Mouse (Mus musculus): ENCODE data around the gene Ormdl2. TPM values are rescaled to one million over a fixed set of nuclear protein-coding genes. Genes with fewer than 3 reads are reported as not detected.
"Not testable (repeated sequence)": the region's sequence is repeated elsewhere in the genome, so short reads cannot be mapped to it uniquely, and the experiment has no call there.

Ormdl2 gene
- polyA plus RNA-seq, 1 experiment, result 41.1 TPM

DNA sequence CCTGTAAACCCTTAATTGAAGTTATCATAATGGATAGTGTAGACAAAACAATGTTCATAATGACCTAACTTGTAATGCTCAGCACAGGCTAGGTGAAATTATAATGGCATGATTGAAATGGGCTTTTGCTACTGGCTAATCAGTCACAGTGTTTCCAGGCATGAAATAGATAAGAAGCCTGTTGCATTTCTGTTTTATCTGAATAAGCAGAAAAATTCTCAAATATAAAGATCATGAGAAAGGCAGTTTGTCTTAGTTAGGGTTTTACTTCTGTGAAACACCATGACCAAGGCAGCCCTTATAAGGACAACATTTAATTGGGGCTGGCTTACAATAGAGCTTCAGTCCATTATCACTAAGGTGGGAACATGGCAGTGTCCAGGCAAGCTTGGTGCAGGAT, 19.2 kb upstream of the Ormdl2 start:
- TF ChIP-seq CEBPB (IDR thresholded peaks at IDR 0.05; ENCODE audit: low read depth), result no peak
- TF ChIP-seq MYOG (IDR thresholded peaks at IDR 0.05; ENCODE audit: control insufficient read depth, extremely low read depth, insufficient read length), result no peak
- TF ChIP-seq FOSL1 (IDR thresholded peaks at IDR 0.05; ENCODE audit: insufficient read depth, low read length, poor library complexity, severe bottlenecking), result no peak
- no peak for TF ChIP-seq CTCF (IDR thresholded peaks at IDR 0.05; ENCODE audit: control insufficient read depth, insufficient read depth, insufficient read length)
- TF ChIP-seq MAX (IDR thresholded peaks at IDR 0.05), result no peak
- no peak for TF ChIP-seq USF1 (IDR thresholded peaks at IDR 0.05; ENCODE audit: low read depth)
- peaks cover 31% of the 10 kb centered on the region for H3K79me2 ChIP-seq (ENCODE audit: control insufficient read depth, insufficient read depth)
- peaks cover 90% of the 10 kb centered on the region for H3K36me3 ChIP-seq (ENCODE audit: control insufficient read depth, insufficient read depth)

GRCm38 (mm10) chr10:128839434-128839833, 18.0 kb upstream of the Ormdl2 start:
- Histone ChIP-seq H3K27me3 (ENCODE audit: control insufficient read depth, insufficient read depth, insufficient read length) (no peaks in the 10 kb centered on the region), H3K36me3 (ENCODE audit: control insufficient read depth, insufficient read depth) (peaks cover 92% of the 10 kb centered on the region), H3ac (ENCODE audit: control insufficient read depth, insufficient read length, low read depth) (no peak overlapping the region), H3K4me3 (ENCODE audit: insufficient read depth, poor library complexity, severe bottlenecking) (no peak overlapping the region), H3K79me2 (ENCODE audit: control insufficient read depth, insufficient read depth) (peaks cover 35% of the 10 kb centered on the region), H3K79me3 (ENCODE audit: low read depth) (peaks cover 15% of the 10 kb centered on the region)
- TF ChIP-seq FOSL1 (IDR thresholded peaks at IDR 0.05; ENCODE audit: insufficient read depth, low read length, poor library complexity, severe bottlenecking) (no peak), USF1 (IDR thresholded peaks at IDR 0.05; ENCODE audit: low read depth) (no peak), CTCF (IDR thresholded peaks at IDR 0.05; ENCODE audit: control insufficient read depth, insufficient read depth, insufficient read length) (no peak), CEBPB (IDR thresholded peaks at IDR 0.05; ENCODE audit: low read depth) (no peak), MAX (IDR thresholded peaks at IDR 0.05) (no peak), MYOD1 (IDR thresholded peaks at IDR 0.05; ENCODE audit: control insufficient read depth, insufficient read length, low read depth) (no peak)

More for the DNA sequence above, 19.2 kb upstream of the Ormdl2 start:
- Histone ChIP-seq H3K27me3 (ENCODE audit: control insufficient read depth, insufficient read depth, insufficient read length) (no peaks in the 10 kb centered on the region), H3K4me3 (ENCODE audit: insufficient read depth, poor library complexity, severe bottlenecking) (no peak overlapping the region), H3K79me3 (ENCODE audit: low read depth) (peaks cover 11% of the 10 kb centered on the region), H3ac (ENCODE audit: control insufficient read depth, insufficient read length, low read depth) (no peak overlapping the region)

DNA sequence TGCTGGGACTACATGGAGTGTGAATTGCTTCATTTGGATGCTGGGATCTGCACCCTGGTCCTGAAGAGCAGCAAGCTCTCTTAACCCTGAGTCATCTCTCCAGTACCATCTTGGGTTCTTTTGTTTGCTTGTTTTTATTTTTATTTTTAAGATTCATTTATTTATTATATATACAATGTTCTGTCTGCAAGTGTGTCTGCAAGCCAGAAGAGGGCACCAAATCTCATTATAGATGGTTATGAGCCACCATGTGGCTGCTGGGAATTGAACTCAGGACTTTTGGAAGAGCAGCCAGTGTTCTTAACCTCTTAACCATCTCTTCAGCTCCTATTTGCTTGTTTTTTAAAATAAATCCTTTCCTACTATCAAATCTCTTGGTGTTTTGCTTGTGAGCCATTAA, 16.0 kb upstream of the Ormdl2 start:
- Histone ChIP-seq H3K36me3 (ENCODE audit: control insufficient read depth, insufficient read depth) (peaks cover 98% of the 10 kb centered on the region), H3ac (ENCODE audit: control insufficient read depth, insufficient read length, low read depth) (no peak overlapping the region), H3K79me2 (ENCODE audit: control insufficient read depth, insufficient read depth) (peaks cover 50% of the 10 kb centered on the region), H3K79me3 (ENCODE audit: low read depth) (peaks cover 25% of the 10 kb centered on the region), H3K4me3 (ENCODE audit: insufficient read depth, poor library complexity, severe bottlenecking) (no peak overlapping the region), H3K27me3 (ENCODE audit: control insufficient read depth, insufficient read depth, insufficient read length) (no peaks in the 10 kb centered on the region)
- TF ChIP-seq CTCF (IDR thresholded peaks at IDR 0.05; ENCODE audit: control insufficient read depth, insufficient read depth, insufficient read length) (no peak), MAX (IDR thresholded peaks at IDR 0.05) (no peak), FOSL1 (IDR thresholded peaks at IDR 0.05; ENCODE audit: insufficient read depth, low read length, poor library complexity, severe bottlenecking) (no peak), MYOD1 (IDR thresholded peaks at IDR 0.05; ENCODE audit: control insufficient read depth, insufficient read length, low read depth) (no peak), MYOG (IDR thresholded peaks at IDR 0.05; ENCODE audit: control insufficient read depth, extremely low read depth, insufficient read length) (no peak), USF1 (IDR thresholded peaks at IDR 0.05; ENCODE audit: low read depth) (no peak), CEBPB (IDR thresholded peaks at IDR 0.05; ENCODE audit: low read depth) (no peak)

- TF ChIP-seq MAX (IDR thresholded peaks at IDR 0.05), result no peak
- no peak for TF ChIP-seq USF1 (IDR thresholded peaks at IDR 0.05; ENCODE audit: low read depth)
- TF ChIP-seq FOSL1 (IDR thresholded peaks at IDR 0.05; ENCODE audit: insufficient read depth, low read length, poor library complexity, severe bottlenecking), result no peak
- TF ChIP-seq MYOD1 (IDR thresholded peaks at IDR 0.05; ENCODE audit: control insufficient read depth, insufficient read length, low read depth), result no peak
- no peak for TF ChIP-seq MYOG (IDR thresholded peaks at IDR 0.05; ENCODE audit: control insufficient read depth, extremely low read depth, insufficient read length)
- no peak for TF ChIP-seq CEBPB (IDR thresholded peaks at IDR 0.05; ENCODE audit: low read depth)
- no peak for TF ChIP-seq CTCF (IDR thresholded peaks at IDR 0.05; ENCODE audit: control insufficient read depth, insufficient read depth, insufficient read length)
- Histone ChIP-seq H3K36me3 (ENCODE audit: control insufficient read depth, insufficient read depth) (peaks cover 61% of the 10 kb centered on the region), H3ac (ENCODE audit: control insufficient read depth, insufficient read length, low read depth) (no peak overlapping the region), H3K79me2 (ENCODE audit: control insufficient read depth, insufficient read depth) (peaks cover 71% of the 10 kb centered on the region), H3K4me3 (ENCODE audit: insufficient read depth, poor library complexity, severe bottlenecking) (no peak overlapping the region), H3K79me3 (ENCODE audit: low read depth) (peaks cover 71% of the 10 kb centered on the region), H3K27me3 (ENCODE audit: control insufficient read depth, insufficient read depth, insufficient read length) (no peaks in the 10 kb centered on the region)
These were observed 2.4 kb upstream of the Ormdl2 start for GRCm38 (mm10) chr10:128823821-128824220.

- Histone ChIP-seq H3K36me3 (ENCODE audit: control insufficient read depth, insufficient read depth) (peaks cover 64% of the 10 kb centered on the region), H3K79me3 (ENCODE audit: low read depth) (peaks cover 64% of the 10 kb centered on the region), H3K4me3 (ENCODE audit: insufficient read depth, poor library complexity, severe bottlenecking) (peak overlapping the region; percentile 90), H3K79me2 (ENCODE audit: control insufficient read depth, insufficient read depth) (peaks cover 64% of the 10 kb centered on the region)
- H3ac ChIP-seq (ENCODE audit: control insufficient read depth, insufficient read length, low read depth); H3K27me3 ChIP-seq (ENCODE audit: control insufficient read depth, insufficient read depth, insufficient read length): not testable (repeated sequence)
These were observed 1.6 kb upstream of the Ormdl2 start for GRCm38 (mm10) chr10:128823087-128823486.

DNA sequence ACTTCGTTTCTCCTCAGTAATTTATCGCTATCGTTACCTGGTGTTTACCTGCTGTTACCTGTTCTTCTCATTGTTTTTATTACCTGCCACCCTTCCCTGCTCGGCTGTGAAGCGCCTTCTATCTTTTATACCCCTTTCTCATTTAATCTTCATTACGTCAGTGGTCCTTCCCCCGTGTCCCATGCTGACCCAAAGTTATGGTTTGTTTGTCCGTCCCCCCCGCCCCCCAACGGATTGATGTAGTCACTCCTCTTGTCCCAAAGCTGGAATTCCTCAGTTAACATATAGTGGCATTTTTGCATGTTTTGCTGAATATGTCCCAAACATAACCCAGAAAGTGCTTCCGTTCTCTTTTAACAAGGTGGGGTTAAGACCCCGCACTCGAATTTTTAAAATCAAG, 690 bp upstream of the Ormdl2 start:
- peaks cover 54% of the 10 kb centered on the region for H3K79me2 ChIP-seq (ENCODE audit: control insufficient read depth, insufficient read depth)
- H3K4me3 ChIP-seq (ENCODE audit: insufficient read depth, poor library complexity, severe bottlenecking), result peak overlapping the region; percentile 90
- H3ac ChIP-seq (ENCODE audit: control insufficient read depth, insufficient read length, low read depth), result peak overlapping the region; percentile 90
- H3K79me3 ChIP-seq (ENCODE audit: low read depth), result peaks cover 55% of the 10 kb centered on the region
- H3K36me3 ChIP-seq (ENCODE audit: control insufficient read depth, insufficient read depth), result peaks cover 64% of the 10 kb centered on the region
- no peaks in the 10 kb centered on the region for H3K27me3 ChIP-seq (ENCODE audit: control insufficient read depth, insufficient read depth, insufficient read length)
- no peak for TF ChIP-seq MYOD1 (IDR thresholded peaks at IDR 0.05; ENCODE audit: control insufficient read depth, insufficient read length, low read depth)
- TF ChIP-seq CEBPB (IDR thresholded peaks at IDR 0.05; ENCODE audit: low read depth), result no peak
- TF ChIP-seq FOSL1 (IDR thresholded peaks at IDR 0.05; ENCODE audit: insufficient read depth, low read length, poor library complexity, severe bottlenecking), result no peak
- no peak for TF ChIP-seq MYOG (IDR thresholded peaks at IDR 0.05; ENCODE audit: control insufficient read depth, extremely low read depth, insufficient read length)
- TF ChIP-seq CTCF (IDR thresholded peaks at IDR 0.05; ENCODE audit: control insufficient read depth, insufficient read depth, insufficient read length), result no peak
- no peak for TF ChIP-seq MAX (IDR thresholded peaks at IDR 0.05)
- no peak for TF ChIP-seq USF1 (IDR thresholded peaks at IDR 0.05; ENCODE audit: low read depth)
